Mouse (Mus musculus): Measurements from ENCODE around the gene Cnot10.

DNA sequence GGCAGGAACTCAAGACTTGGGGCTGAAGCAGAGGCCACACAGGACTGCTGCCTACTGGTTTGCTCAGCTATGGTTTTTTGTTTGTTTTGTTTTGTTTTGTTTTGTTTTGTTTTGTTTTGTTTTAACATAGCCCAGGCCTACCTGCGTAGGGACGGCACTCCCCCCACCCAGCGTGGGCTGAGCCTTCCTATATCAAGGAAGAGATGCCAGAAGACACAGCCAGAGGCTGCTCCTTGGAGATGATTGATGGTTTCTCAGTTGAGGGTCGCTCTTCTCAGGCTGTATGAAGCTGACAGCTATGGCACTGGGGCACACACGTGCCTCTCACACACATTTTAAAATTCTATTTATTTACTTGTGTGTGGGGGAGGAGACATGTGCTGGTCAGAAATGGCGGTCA, 21.0 kb upstream of the Cnot10 start:
- TF ChIP-seq USF1 (IDR thresholded peaks at IDR 0.05; ENCODE audit: low read depth): no peak
- no peak for TF ChIP-seq CTCF (IDR thresholded peaks at IDR 0.05; ENCODE audit: control insufficient read depth, insufficient read depth, insufficient read length)
- no peak for TF ChIP-seq FOSL1 (IDR thresholded peaks at IDR 0.05; ENCODE audit: insufficient read depth, low read length, poor library complexity, severe bottlenecking)
- TF ChIP-seq MYOG (IDR thresholded peaks at IDR 0.05; ENCODE audit: control insufficient read depth, extremely low read depth, insufficient read length): no peak
- TF ChIP-seq MAX (IDR thresholded peaks at IDR 0.05): no peak
- TF ChIP-seq CEBPB (IDR thresholded peaks at IDR 0.05; ENCODE audit: low read depth): no peak

Measured in C2C12 (cell line).